Mouse (Mus musculus) bone marrow macrophage, adult 2 months (primary cell): ENCODE results near the gene Npm1. TPM values are rescaled to one million over a fixed set of nuclear protein-coding genes. Genes with fewer than 3 reads are reported as not detected.

Source experiments
- H3K27ac ChIP-seq: 2 replicates; pipeline ENCODE4 v1.5.1; 2012; ENCODE audit warnings: low read depth, low read length; ENCODE audit not compliant: insufficient read depth
- H3K4me1 ChIP-seq: 2 replicates; pipeline ENCODE4 v1.6.1; 2012; ENCODE audit warnings: low read length; ENCODE audit not compliant: control insufficient read depth, insufficient read depth
- H3K4me3 ChIP-seq: 2 replicates; pipeline ENCODE4 v1.5.1; 2012; ENCODE audit warnings: mild to moderate bottlenecking, low read length, moderate library complexity; ENCODE audit not compliant: insufficient read depth
- CTCF ChIP-seq: IDR thresholded peaks from 2 replicates; pipeline ENCODE4 v1.5.1; 2012; ENCODE audit warnings: low read depth, mild to moderate bottlenecking, low read length, moderate library complexity
- POLR2A ChIP-seq: IDR thresholded peaks from 2 replicates; pipeline ENCODE4 v1.6.1; 2012; ENCODE audit warnings: mild to moderate bottlenecking, low read depth, low read length, borderline replicate concordance
- polyA plus RNA-seq: library from polyadenylated mRNA; stranded (reverse); fragments of >200 nt; gene quantifications from 2 replicates; pipeline ENCODE4 v1.2.4, GENCODE M21; 2012; ENCODE audit not compliant: missing spikeins, insufficient read depth, insufficient read length

Npm1 gene
- polyA plus RNA-seq = 679 and 687 TPM in 2 replicates

- Histone ChIP-seq H3K27ac (peak within 1 kb of the TSS; percentile 80), H3K4me1 (peaks cover 2% of the 10 kb centered on the region; the same call in 1 of the 2 replicates), H3K4me3 (peak within 1 kb of the TSS; percentile 96)
- TF ChIP-seq POLR2A = peak; percentile 93
- TF ChIP-seq CTCF = no peak
Measured at GRCm38 (mm10) chr11:33162998-33163506, at the start of gene Npm1. Gene Npm1 (minus strand): TSS chr11:33163206.

DNA sequence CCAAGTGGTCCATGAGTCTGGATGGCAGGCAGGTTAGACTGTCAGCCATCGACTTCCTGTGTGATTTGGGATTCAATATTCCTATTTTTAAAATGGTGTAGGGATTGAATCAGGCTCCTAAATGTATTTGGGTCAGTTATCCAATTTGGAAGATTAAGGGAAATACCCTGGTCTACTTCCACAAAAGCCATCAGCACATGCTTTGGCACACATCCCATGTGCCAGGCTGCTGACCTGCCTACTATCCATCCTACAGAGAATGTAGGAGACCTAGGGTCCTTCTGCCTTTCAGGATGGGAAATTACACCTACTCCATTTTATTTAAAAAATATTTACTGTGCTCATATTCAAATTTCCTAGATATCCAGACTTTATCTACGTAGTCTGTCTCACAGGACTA is 44.4 kb upstream of the Npm1 start:
- TF ChIP-seq CTCF (no peak), POLR2A (no peak)
- Histone ChIP-seq H3K4me3 (no peak overlapping the region), H3K27ac (no peak overlapping the region), H3K4me1 (no peaks in the 10 kb centered on the region)

GRCm38 (mm10) chr11:33204966-33205365 is 42.0 kb upstream of the Npm1 start:
- Histone ChIP-seq H3K27ac (no peak overlapping the region), H3K4me1 (no peaks in the 10 kb centered on the region), H3K4me3 (no peak overlapping the region)
- TF ChIP-seq CTCF = no peak
- no peak for TF ChIP-seq POLR2A

- Histone ChIP-seq H3K4me3 (no peak overlapping the region), H3K4me1 (no peaks in the 10 kb centered on the region), H3K27ac (no peak overlapping the region)
- no peak for TF ChIP-seq POLR2A
- no peak for TF ChIP-seq CTCF
Measured at GRCm38 (mm10) chr11:33204329-33204705, 41.3 kb upstream of the Npm1 start.

GRCm38 (mm10) chr11:33203383-33204328 is 40.6 kb upstream of the Npm1 start, which contains the start of gene Tlx3:
Gene Tlx3 (minus strand): TSS chr11:33203589.
- Histone ChIP-seq H3K4me1 (no peaks in the 10 kb centered on the region), H3K4me3 (no peak within 1 kb of the TSS), H3K27ac (no peak within 1 kb of the TSS)
- TF ChIP-seq POLR2A = no peak
- TF ChIP-seq CTCF = no peak

DNA sequence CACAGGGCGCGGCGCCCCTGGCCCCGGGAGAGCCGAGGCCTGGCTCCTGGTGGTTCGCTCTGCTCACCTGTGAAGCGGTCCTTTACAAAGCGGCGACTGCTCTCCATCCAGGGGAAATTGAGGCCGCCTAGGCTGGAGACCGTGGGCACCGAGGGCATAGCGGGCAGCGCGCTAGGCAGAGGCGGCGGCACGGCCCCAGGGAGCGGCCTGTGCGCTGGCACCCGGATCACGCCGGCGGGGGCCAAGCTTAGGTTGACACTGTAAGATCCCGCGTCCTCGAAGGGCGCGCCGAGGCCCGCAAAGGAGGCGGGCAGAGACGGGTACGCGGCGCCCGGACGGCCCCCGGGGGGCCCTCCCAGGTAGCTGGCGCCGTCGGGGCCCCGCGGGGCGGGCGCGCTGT is 40.0 kb upstream of the Npm1 start:
- no peak overlapping the region for H3K27ac ChIP-seq
- TF ChIP-seq POLR2A = no peak
- no peak for TF ChIP-seq CTCF
- H3K4me1 ChIP-seq = no peaks in the 10 kb centered on the region
- no peak overlapping the region for H3K4me3 ChIP-seq

- Histone ChIP-seq H3K4me1 (no peaks in the 10 kb centered on the region), H3K4me3 (no peak overlapping the region), H3K27ac (no peak overlapping the region)
- no peak for TF ChIP-seq CTCF
Measured at GRCm38 (mm10) chr11:33202296-33202695, 39.3 kb upstream of the Npm1 start.

DNA sequence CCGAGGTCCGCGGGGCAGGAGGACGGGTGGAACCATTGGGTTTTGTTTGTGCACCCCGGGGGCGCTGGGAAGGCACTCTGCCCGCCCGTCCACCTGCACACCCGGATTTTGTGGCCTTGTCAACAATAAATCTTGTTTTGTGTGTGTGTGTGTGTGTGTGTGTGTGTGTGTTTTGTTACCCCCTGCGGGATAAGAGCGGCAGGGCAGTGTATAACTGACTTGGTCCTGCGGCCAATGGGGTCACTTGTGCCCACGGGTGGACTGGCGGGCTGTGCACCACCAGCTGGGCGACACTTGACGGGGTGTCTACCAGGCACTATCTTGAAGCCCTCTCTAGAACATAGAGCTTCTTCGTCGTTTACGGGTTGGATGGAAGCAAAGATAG is 38.6 kb upstream of the Npm1 start:
- H3K27ac ChIP-seq = no peak overlapping the region
- no peak for TF ChIP-seq CTCF
- no peaks in the 10 kb centered on the region for H3K4me1 ChIP-seq
- H3K4me3 ChIP-seq = no peak overlapping the region

DNA sequence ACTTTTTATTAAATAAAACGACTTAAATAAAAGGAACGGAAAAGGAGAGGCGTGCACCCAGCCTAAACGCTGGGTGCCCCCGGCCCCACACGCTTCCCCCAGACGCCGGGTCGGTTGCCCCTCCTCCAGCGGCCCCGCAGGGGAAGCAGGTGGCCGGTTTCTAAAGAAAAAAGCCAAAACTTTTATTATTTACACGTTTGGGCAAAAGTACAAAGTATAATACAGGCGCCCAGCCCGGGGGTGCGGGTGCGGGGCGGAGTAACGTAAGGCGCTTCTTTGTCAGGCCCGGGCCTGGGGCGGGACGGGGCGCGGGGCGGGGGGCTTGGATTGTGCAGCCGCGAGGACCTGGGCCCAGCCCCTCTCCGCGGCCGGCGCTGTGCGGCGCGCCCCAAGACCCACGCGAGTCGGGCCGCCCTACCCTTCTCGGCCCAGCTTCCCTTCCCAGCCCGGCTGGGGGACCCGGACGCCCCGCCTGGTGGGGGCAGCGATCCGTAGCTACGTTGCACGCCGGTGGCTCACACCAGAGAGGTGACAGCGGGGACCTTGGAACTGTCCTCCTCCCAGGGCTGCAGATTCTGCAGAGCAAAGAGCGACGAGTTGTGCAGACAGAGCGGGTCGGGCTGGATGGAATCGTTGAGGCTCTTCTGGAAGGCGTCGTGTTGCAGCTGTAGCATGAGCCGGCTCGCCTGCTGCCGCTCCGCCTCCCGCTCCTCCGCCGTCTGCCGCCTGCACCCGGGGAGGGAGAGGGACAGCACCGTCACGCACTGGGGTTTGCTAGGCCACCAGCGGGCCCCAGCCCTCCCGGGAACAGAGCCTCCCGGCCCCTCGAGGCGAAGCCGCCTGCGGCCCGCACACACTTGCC is 38.0 kb upstream of the Npm1 start:
- no peaks in the 10 kb centered on the region for H3K4me1 ChIP-seq

More for the DNA sequence above, 38.0 kb upstream of the Npm1 start:
- no peak overlapping the region for H3K27ac ChIP-seq
- H3K4me3 ChIP-seq = no peak overlapping the region
- no peak for TF ChIP-seq CTCF
- no peak for TF ChIP-seq POLR2A
